Mouse (Mus musculus) CH12.LX (cell line): Measurements from ENCODE around the gene Zbtb48. TPM values are rescaled to one million over a fixed set of nuclear protein-coding genes. Genes with fewer than 3 reads are reported as not detected.

Experiments
- DNase-seq: peaks from one replicate; pipeline ENCODE4 v3.0.0-alpha.2; 2013; ENCODE audit errors: extremely low read depth
- H3K27ac ChIP-seq: 2 replicates; pipeline ENCODE4 v1.5.1; 2012; ENCODE audit warnings: low read depth, mild to moderate bottlenecking, control low read depth, moderate library complexity; ENCODE audit not compliant: insufficient read depth
- H3K27me3 ChIP-seq: replicated peaks from 2 replicates; pipeline ENCODE3; 2012; ENCODE audit warnings: inconsistent platforms
- H3K36me3 ChIP-seq, 2 experiments: replicated peaks in 1 of 2; 2 replicates each; pipeline versions ENCODE3 to v1.6.1; 2012; ENCODE audit warnings: inconsistent platforms in 1 of 2, low read length in 1 of 2, mild to moderate bottlenecking in 1 of 2, mixed read lengths in 1 of 2, moderate library complexity in 1 of 2; ENCODE audit not compliant: control insufficient read depth in 1 of 2, insufficient read depth in 1 of 2
- H3K4me1 ChIP-seq, 2 experiments: 2 replicates each; pipeline ENCODE4 v1.6.1; 2012; ENCODE audit warnings: inconsistent platforms in 1 of 2, moderate library complexity in 1 of 2; ENCODE audit not compliant: insufficient read depth in 2 of 2, control insufficient read depth in 1 of 2
- H3K4me2 ChIP-seq: 2 replicates; pipeline ENCODE4 v1.6.1; 2012; ENCODE audit warnings: low read depth, mild to moderate bottlenecking, control low read depth; ENCODE audit not compliant: poor library complexity, insufficient read depth, severe bottlenecking
- H3K4me3 ChIP-seq, 3 experiments: fragments of 150-350 bp in 1 of 3; sonication (generic) in 1 of 3; replicated peaks in 1 of 3; 2 replicates each; pipeline versions ENCODE3 to v1.5.1; 2011 to 2012; ENCODE audit warnings: low read depth in 2 of 3, low read length in 2 of 3, mild to moderate bottlenecking in 2 of 3, moderate library complexity in 2 of 3, control low read depth in 1 of 3, improper control_type of control experiment in 1 of 3, inconsistent platforms in 1 of 3, mixed read lengths in 1 of 3; ENCODE audit not compliant: poor library complexity in 1 of 3
- H3K79me2 ChIP-seq: replicated peaks from 2 replicates; pipeline ENCODE4 v1.6.1; 2012; ENCODE audit warnings: mild to moderate bottlenecking, moderate library complexity; ENCODE audit not compliant: control insufficient read depth, poor library complexity, insufficient read depth, severe bottlenecking; ENCODE audit errors: extremely low read depth
- H3K9ac ChIP-seq: 2 replicates; pipeline ENCODE4 v1.6.1; 2012; ENCODE audit warnings: low read depth, mild to moderate bottlenecking, control low read depth, moderate library complexity; ENCODE audit not compliant: insufficient read depth
- H3K9me3 ChIP-seq: replicated peaks from 2 replicates; pipeline ENCODE3; 2012; ENCODE audit warnings: low read length, inconsistent platforms, mixed read lengths
- BHLHE40 ChIP-seq: IDR thresholded peaks from 2 replicates; pipeline ENCODE4 v1.6.1; 2011; ENCODE audit warnings: mild to moderate bottlenecking, low read depth, low read length, improper control_type of control experiment
- CHD1 ChIP-seq: IDR thresholded peaks from 2 replicates; pipeline ENCODE4 v1.6.1; 2012; ENCODE audit warnings: low read depth, low read length, improper control_type of control experiment, inconsistent platforms
- CHD2 ChIP-seq: IDR thresholded peaks from 2 replicates; pipeline ENCODE4 v1.6.1; 2011; ENCODE audit warnings: low read length, improper control_type of control experiment
- CTCF ChIP-seq, 2 experiments: IDR thresholded peaks in 1 of 2; conservative IDR thresholded peaks in 1 of 2; 2 replicates each; pipeline ENCODE4 v1.5.1; 2011 to 2012; ENCODE audit warnings: low read depth in 2 of 2, low read length in 2 of 2, improper control_type of control experiment in 1 of 2, inconsistent platforms in 1 of 2, mild to moderate bottlenecking in 1 of 2, moderate library complexity in 1 of 2
- E2F4 ChIP-seq: IDR thresholded peaks from 2 replicates; pipeline ENCODE4 v1.6.1; 2011; ENCODE audit warnings: low read depth, low read length, improper control_type of control experiment; ENCODE audit not compliant: insufficient replicate concordance
- EP300 ChIP-seq: IDR thresholded peaks from 2 replicates; pipeline ENCODE4 v1.6.1; 2011; ENCODE audit warnings: low read length, improper control_type of control experiment
- ETS1 ChIP-seq: conservative IDR thresholded peaks from 2 replicates; pipeline ENCODE4 v1.6.1; 2012; ENCODE audit warnings: low read depth, mild to moderate bottlenecking, inconsistent platforms, low read length, improper control_type of control experiment, moderate library complexity
- GABPA ChIP-seq: IDR thresholded peaks from 2 replicates; pipeline ENCODE4 v1.6.1; 2012; ENCODE audit warnings: low read depth, low read length, improper control_type of control experiment, inconsistent platforms; ENCODE audit not compliant: insufficient replicate concordance
- HCFC1 ChIP-seq: IDR thresholded peaks from 2 replicates; pipeline ENCODE4 v1.6.1; 2012; ENCODE audit warnings: low read depth, mild to moderate bottlenecking, inconsistent platforms, low read length, improper control_type of control experiment
- JUN ChIP-seq: IDR thresholded peaks from 2 replicates; pipeline ENCODE4 v1.6.1; 2011; ENCODE audit warnings: low read depth, mild to moderate bottlenecking, low read length, improper control_type of control experiment, moderate library complexity; ENCODE audit not compliant: insufficient read depth
- JUND ChIP-seq: conservative IDR thresholded peaks from 2 replicates; pipeline ENCODE4 v1.6.1; 2011; ENCODE audit warnings: low read depth, low read length, improper control_type of control experiment
- KAT2A ChIP-seq: IDR thresholded peaks from 2 replicates; pipeline ENCODE4 v1.6.1; 2012; ENCODE audit warnings: low read length, improper control_type of control experiment, inconsistent platforms; ENCODE audit not compliant: insufficient replicate concordance
- MAFK ChIP-seq: IDR thresholded peaks from 2 replicates; pipeline ENCODE4 v1.6.1; 2011; ENCODE audit warnings: low read length, improper control_type of control experiment; ENCODE audit not compliant: insufficient replicate concordance
- MAX ChIP-seq: IDR thresholded peaks from 2 replicates; pipeline ENCODE4 v1.6.1; 2011; ENCODE audit warnings: low read length, improper control_type of control experiment
- MAZ ChIP-seq: IDR thresholded peaks from 2 replicates; pipeline ENCODE4 v1.6.1; 2012; ENCODE audit warnings: low read depth, mild to moderate bottlenecking, inconsistent platforms, low read length, improper control_type of control experiment, moderate library complexity
- MEF2A ChIP-seq: IDR thresholded peaks from 2 replicates; pipeline ENCODE4 v1.6.1; 2014; ENCODE audit warnings: low read depth, mild to moderate bottlenecking, inconsistent platforms, low read length, improper control_type of control experiment, borderline replicate concordance
- MYC ChIP-seq: IDR thresholded peaks from 2 replicates; pipeline ENCODE4 v1.6.1; 2011; ENCODE audit warnings: low read depth, mild to moderate bottlenecking, improper control_type of control experiment, low read length
- NELFE ChIP-seq: IDR thresholded peaks from 2 replicates; pipeline ENCODE4 v1.6.1; 2011; ENCODE audit warnings: low read depth, low read length, improper control_type of control experiment
- NRF1 ChIP-seq: IDR thresholded peaks from 2 replicates; pipeline ENCODE4 v1.6.1; 2014; ENCODE audit warnings: low read depth, mild to moderate bottlenecking, inconsistent platforms, low read length, improper control_type of control experiment, moderate library complexity
- POLR2A ChIP-seq: IDR thresholded peaks from 2 replicates; pipeline ENCODE4 v1.6.1; 2011; ENCODE audit warnings: low read depth, mild to moderate bottlenecking, improper control_type of control experiment, low read length
- POLR2AphosphoS2 ChIP-seq: IDR thresholded peaks from 2 replicates; pipeline ENCODE4 v1.6.1; 2011; ENCODE audit warnings: low read depth, low read length, improper control_type of control experiment
- RAD21 ChIP-seq: IDR thresholded peaks from 2 replicates; pipeline ENCODE4 v1.6.1; 2011; ENCODE audit warnings: low read depth, mild to moderate bottlenecking, low read length, improper control_type of control experiment, moderate library complexity
- RCOR1 ChIP-seq: conservative IDR thresholded peaks from 2 replicates; pipeline ENCODE4 v1.6.1; 2012; ENCODE audit warnings: low read depth, mild to moderate bottlenecking, inconsistent platforms, low read length, improper control_type of control experiment
- SIN3A ChIP-seq: IDR thresholded peaks from 2 replicates; pipeline ENCODE4 v1.6.1; 2012; ENCODE audit warnings: low read length, improper control_type of control experiment, inconsistent platforms
- SMC3 ChIP-seq: IDR thresholded peaks from 2 replicates; pipeline ENCODE4 v1.6.1; 2011; ENCODE audit warnings: low read depth, low read length, improper control_type of control experiment
- TBP ChIP-seq: conservative IDR thresholded peaks from 2 replicates; pipeline ENCODE4 v1.6.1; 2011; ENCODE audit warnings: low read depth, low read length, improper control_type of control experiment
- TCF12 ChIP-seq: IDR thresholded peaks from 2 replicates; pipeline ENCODE4 v1.6.1; 2014; ENCODE audit warnings: low read depth, mild to moderate bottlenecking, inconsistent platforms, low read length, improper control_type of control experiment
- USF1 ChIP-seq: IDR thresholded peaks from 2 replicates; pipeline ENCODE4 v1.6.1; 2014; ENCODE audit warnings: low read depth, mild to moderate bottlenecking, inconsistent platforms, low read length, improper control_type of control experiment
- USF2 ChIP-seq: conservative IDR thresholded peaks from 2 replicates; pipeline ENCODE4 v1.6.1; 2011; ENCODE audit warnings: low read depth, low read length, improper control_type of control experiment
- ZC3H11A ChIP-seq: IDR thresholded peaks from 2 replicates; pipeline ENCODE4 v1.6.1; 2012; ENCODE audit warnings: low read depth, mild to moderate bottlenecking, inconsistent platforms, low read length, improper control_type of control experiment
- ZMIZ1 ChIP-seq: IDR thresholded peaks from 2 replicates; pipeline ENCODE4 v1.6.1; 2012; ENCODE audit warnings: low read depth, mild to moderate bottlenecking, inconsistent platforms, low read length, improper control_type of control experiment
- ZNF384 ChIP-seq: IDR thresholded peaks from 2 replicates; pipeline ENCODE4 v1.6.1; 2012; ENCODE audit warnings: low read depth, low read length, improper control_type of control experiment, inconsistent platforms
- dilution Hi-C: fragments of 300-500 bp; cut with MboI; formaldehyde crosslinking; loops from 2 replicates; pipeline ENCODE4 v1.14.3; 2020; ENCODE audit warnings: low sequenced_read_pairs; ENCODE audit not compliant: extremely low pct_unique_long_range_greater_than_20kb, extremely low pct_ligation_motif_present
- in situ Hi-C: fragments of 300-500 bp; cut with MboI; formaldehyde crosslinking; loops from 3 replicates; pipeline ENCODE4 v1.14.3; 2019; ENCODE audit warnings: low sequenced_read_pairs, low pct_ligation_motif_present, low pct_unique_long_range_greater_than_20kb, mixed read lengths
- polyA plus RNA-seq: library from polyadenylated mRNA; unstranded; fragments of >175 nt; gene quantifications from 2 replicates; pipeline ENCODE4 v1.2.1, GENCODE M21; 2012; ENCODE audit warnings: low read depth; ENCODE audit not compliant: insufficient read length
- total RNA-seq, 2 experiments: library from RNA; depleted of rRNA; stranded (reverse); fragments of 300-350 nt in 1 of 2; fragments of >200 nt in 1 of 2; gene quantifications; 2 replicates each; pipeline ENCODE4 v1.2.3; 2012 to 2014

Zbtb48 gene
- total and polyA plus RNA-seq, 3 experiments = 7.4 to 13.6 (median 10.5) TPM

- TF ChIP-seq BHLHE40 (peak; percentile 10), SIN3A (no peak), CTCF (conservative IDR thresholded peaks at IDR 0.05 in 1 of 2, IDR thresholded peaks at IDR 0.05 in 1 of 2; ENCODE audit: low read depth in 2 of 2, low read length in 2 of 2) (no peak), POLR2AphosphoS2 (no peak), ZNF384 (no peak), SMC3 (no peak), CHD2 (0 out of 2 replicates have a peak, but pooled peaks have one; percentile 20), JUND (no peak), RCOR1 (no peak), TCF12 (no peak), EP300 (no peak), GABPA (no peak), MAX (peak; percentile 43; the same call in 1 of the 2 replicates), CHD1 (no peak), MYC (no peak), ZMIZ1 (no peak; the same call in 1 of the 2 replicates), USF2 (no peak), ZC3H11A (no peak)
- TF ChIP-seq, all 38 proteins: peak for 6
These were observed 18.1 kb downstream of the Zbtb48 start (continued) for GRCm38 (mm10) chr4:152009076-152010051.

GRCm38 (mm10) chr4:152008622-152009075 is 18.8 kb downstream of the Zbtb48 start, which contains the start of gene Klhl21:
Klhl21 (plus strand) TSS chr4:152008803.
- Histone ChIP-seq H3K79me2 (peaks cover 2% of the 10 kb centered on the region; the same call in 1 of the 2 replicates), H3K27me3 (peaks cover 18% of the 10 kb centered on the region), H3K4me2 (peak within 1 kb of the TSS; percentile 86), H3K4me1 (peaks cover 12 to 36% of the 10 kb centered on the region in 2 experiments), H3K9ac (peak within 1 kb of the TSS; percentile 47), H3K9me3 (no peaks in the 10 kb centered on the region), H3K36me3 (peaks cover 9 to 21% of the 10 kb centered on the region in 2 experiments), H3K27ac (peak within 1 kb of the TSS; percentile 19; the same call in 1 of the 2 replicates), H3K4me3 (peak within 1 kb of the TSS; percentile 68 to 92 (median 86))
- in situ Hi-C loops (no loop called here), dilution Hi-C loops (no loop called here)
- peak; percentile 93 for DNase-seq
- TF ChIP-seq TCF12 = peak; percentile 84
- TF ChIP-seq MYC = no peak
- TF ChIP-seq NELFE = peak; percentile 96
- peak; percentile 68 for TF ChIP-seq MEF2A
- 0 out of 2 replicates have a peak, but pooled peaks have one; percentile 19 for TF ChIP-seq MAX
- peak; percentile 60; the same call in 1 of the 2 replicates for TF ChIP-seq HCFC1
- no peak for TF ChIP-seq JUND
- peak; percentile 86; the same call in 1 of the 2 replicates for TF ChIP-seq MAZ
- peak; percentile 97 for TF ChIP-seq ZMIZ1
- peak; percentile 16; the same call in 1 of the 2 replicates for TF ChIP-seq EP300
- TF ChIP-seq GABPA = no peak
- TF ChIP-seq RAD21 = no peak
- TF ChIP-seq ZNF384 = no peak
- TF ChIP-seq POLR2A = peak; percentile 97
- no peak for TF ChIP-seq USF2
- no peak for TF ChIP-seq E2F4
- TF ChIP-seq JUN = no peak
- TF ChIP-seq RCOR1 = no peak; the same call in 1 of the 2 replicates
- TF ChIP-seq CTCF (conservative IDR thresholded peaks at IDR 0.05 in 1 of 2, IDR thresholded peaks at IDR 0.05 in 1 of 2; ENCODE audit: low read depth in 2 of 2, low read length in 2 of 2) = no peak
- TF ChIP-seq KAT2A = no peak
- peak; percentile 75; the same call in 1 of the 2 replicates for TF ChIP-seq POLR2AphosphoS2
- peak; percentile 88 for TF ChIP-seq SIN3A
- no peak for TF ChIP-seq MAFK
- TF ChIP-seq USF1 = no peak; the same call in 1 of the 2 replicates
- TF ChIP-seq NRF1 = no peak
- TF ChIP-seq ETS1 = peak; percentile 49; the same call in 1 of the 2 replicates
- TF ChIP-seq TBP = peak; percentile 91
- TF ChIP-seq CHD2 = no peak
